Mouse (Mus musculus) MEL-GATA-1-ER (cell line): ENCODE data around the gene Cyp2s1.
"Not testable (repeated sequence)": the region's sequence is repeated elsewhere in the genome, so short reads cannot be mapped to it uniquely, and the experiment has no call there.

Source experiments
- DNase-seq: peaks from one replicate; pipeline ENCODE4 v3.0.0-alpha.2; 2012; ENCODE audit warnings: low read depth; ENCODE audit errors: extremely low read depth

The Cyp2s1 gene

GRCm38 (mm10) chr7:25812195-25812594 lies 4.5 kb downstream of the Cyp2s1 start:
- DNase-seq: no peak

GRCm38 (mm10) chr7:25811716-25812115 lies 5.0 kb downstream of the Cyp2s1 start:
- DNase-seq: no peak

- DNase-seq: peak; percentile 28
Observed at GRCm38 (mm10) chr7:25805631-25806343, 10.9 kb downstream of the Cyp2s1 start.

- DNase-seq: no peak
Observed at GRCm38 (mm10) chr7:25804792-25805191, 11.9 kb downstream of the Cyp2s1 start.

- DNase-seq: no peak
Observed at GRCm38 (mm10) chr7:25803460-25803859, 13.3 kb downstream of the Cyp2s1 start.

- no peak for DNase-seq
Observed at GRCm38 (mm10) chr7:25802241-25803125, 14.2 kb downstream of the Cyp2s1 start.

GRCm38 (mm10) chr7:25801031-25801430 lies 15.7 kb downstream of the Cyp2s1 start:
- DNase-seq: no peak

GRCm38 (mm10) chr7:25799369-25799768 lies 17.3 kb downstream of the Cyp2s1 start:
- no peak for DNase-seq

GRCm38 (mm10) chr7:25798540-25798939 lies 18.2 kb downstream of the Cyp2s1 start:
- no peak for DNase-seq

- no peak for DNase-seq
Observed at GRCm38 (mm10) chr7:25794775-25795174, 21.9 kb downstream of the Cyp2s1 start.

- DNase-seq: no peak
Observed at GRCm38 (mm10) chr7:25793679-25794078, 23.0 kb downstream of the Cyp2s1 start.

- DNase-seq: not testable (repeated sequence)
Observed at GRCm38 (mm10) chr7:25792966-25793365, 23.7 kb downstream of the Cyp2s1 start.

- no peak for DNase-seq
Observed at GRCm38 (mm10) chr7:25790615-25791014, 26.1 kb downstream of the Cyp2s1 start.

- no peak for DNase-seq
Observed at GRCm38 (mm10) chr7:25789129-25789440, 27.6 kb downstream of the Cyp2s1 start.

- DNase-seq: no peak
Observed at GRCm38 (mm10) chr7:25788220-25789128, 28.2 kb downstream of the Cyp2s1 start, which contains the start of gene Axl. Axl (minus strand) TSS chr7:25788705.

GRCm38 (mm10) chr7:25787456-25788219 lies 29.1 kb downstream of the Cyp2s1 start:
- DNase-seq: no peak

- no peak for DNase-seq
Observed at GRCm38 (mm10) chr7:25786974-25787373, 29.7 kb downstream of the Cyp2s1 start.

- DNase-seq: no peak
Observed at GRCm38 (mm10) chr7:25785752-25786151, 31.0 kb downstream of the Cyp2s1 start.

- DNase-seq: no peak
Observed at GRCm38 (mm10) chr7:25784808-25785207, 31.9 kb downstream of the Cyp2s1 start.

- DNase-seq: no peak
Observed at GRCm38 (mm10) chr7:25783746-25784145, 33.0 kb downstream of the Cyp2s1 start.

- no peak for DNase-seq
Observed at GRCm38 (mm10) chr7:25782744-25783143, 34.0 kb downstream of the Cyp2s1 start.
